Comparison of ENCODE assay signal across 10 mouse cellular contexts in the genomic region with DNA sequence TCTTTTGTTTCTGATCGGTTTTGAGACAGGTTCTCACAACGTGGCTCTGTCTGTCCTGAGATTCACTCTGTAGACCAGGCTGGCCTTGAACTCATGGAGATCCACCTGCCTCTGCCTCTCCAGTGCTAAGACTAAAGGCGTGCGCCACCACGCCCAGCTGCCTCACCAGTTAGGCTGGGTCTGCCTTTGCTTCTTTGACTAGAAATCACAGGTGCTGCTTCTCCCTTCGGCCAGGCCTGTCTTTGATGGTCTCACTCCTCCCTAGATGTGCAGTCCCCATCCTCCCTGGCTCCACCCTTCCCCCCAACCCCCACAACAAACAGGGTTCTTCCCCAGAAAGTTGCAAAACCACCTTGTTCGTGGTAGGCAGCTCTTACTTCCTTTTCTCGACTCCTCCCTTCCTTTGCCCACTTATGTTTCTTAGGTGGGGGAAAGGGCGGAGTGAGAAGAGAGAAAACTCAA. TPM values are rescaled to one million over a fixed set of nuclear protein-coding genes. Genes with fewer than 3 reads are reported as not detected.
A peak's percentile ranks its signal among the peaks of the same experiment; 100 is the strongest.
DNase-seq lines count a peak whose midpoint lies in the region; ATAC-seq and TF ChIP-seq lines count a peak whose summit lies in the region.
"Had no signal": no experiment of that assay in that cellular context is flagged by ENCODE, and none has a peak within 500 bp of the region (broad histone marks: within the 10 kb centered on the region; RNA-seq: fewer than 3 reads in every experiment).

No protein-coding gene starts in this region.

- peaks cover 17 to 45% of the 10 kb centered on the region in 2 experiments for H3K36me3 ChIP-seq in CH12.LX (replicated peaks in 1 of 2; ENCODE audit: control insufficient read depth in 1 of 2, insufficient read depth in 1 of 2, low read length in 1 of 2)
- H3K36me3 ChIP-seq in midbrain, embryonic 14.5 days (ENCODE audit: control insufficient read depth, insufficient read depth, low read length) = no peaks in the 10 kb centered on the region
- H3K36me3 ChIP-seq: embryonic facial prominence, embryonic 15.5 days; midbrain, embryonic 13.5 days had no signal

- peak; percentile 52 for TF ChIP-seq POLR2A in CH12.LX (IDR thresholded peaks at IDR 0.05; ENCODE audit: low read depth, low read length)

- peak; percentile 97 for DNase-seq in CH12.LX (ENCODE audit: extremely low read depth)
- DNase-seq in thymus, postnatal 0 days (ENCODE audit: low spot score) = peak; percentile 67
- no peak for DNase-seq in right cerebral cortex, adult 18-20 months
- DNase-seq in midbrain, embryonic 14.5 days = no peak
- no peak for DNase-seq in heart, postnatal 36 days
- DNase-seq: cerebellum, adult 11 months had no signal

- H3K4me3 ChIP-seq in CH12.LX (replicated peaks in 1 of 3; ENCODE audit: low read depth in 2 of 3, low read length in 2 of 3, poor library complexity in 1 of 3) = peak overlapping the region in 1 of 3 experiments; percentile 5
- H3K4me3 ChIP-seq in midbrain, embryonic 14.5 days (replicated peaks; ENCODE audit: low read depth, low read length) = no peak overlapping the region
- H3K4me3 ChIP-seq: embryonic facial prominence, embryonic 15.5 days; midbrain, embryonic 13.5 days had no signal

- ATAC-seq in hematopoietic stem cell, adult 5-6 weeks (replicated peaks in 1 of 2; ENCODE audit: insufficient read depth in 1 of 2, low FRiP score in 2 of 2, low TSS enrichment in 1 of 2, low read depth in 1 of 2, poor library complexity in 2 of 2, severe bottlenecking in 2 of 2) = peak; percentile 25 to 65; a peak in 2 of 4 replicates
- peak; percentile 49 for ATAC-seq in megakaryocyte progenitor cell, adult 5-6 weeks (replicated peaks; ENCODE audit: poor library complexity)
- ATAC-seq in midbrain, embryonic 14.5 days (ENCODE audit: low FRiP score, low TSS enrichment) = no peak
- ATAC-seq: midbrain, embryonic 13.5 days had no signal

- TF ChIP-seq CTCF in CH12.LX (conservative IDR thresholded peaks at IDR 0.05 in 1 of 2, IDR thresholded peaks at IDR 0.05 in 1 of 2; ENCODE audit: low read depth in 2 of 2, low read length in 2 of 2) = no peak

- H3K27me3 ChIP-seq in CH12.LX (replicated peaks) = no peaks in the 10 kb centered on the region
- H3K27me3 ChIP-seq in midbrain, embryonic 14.5 days (ENCODE audit: control insufficient read depth, insufficient read depth, low read length) = no peaks in the 10 kb centered on the region
- H3K27me3 ChIP-seq: embryonic facial prominence, embryonic 15.5 days; midbrain, embryonic 13.5 days had no signal

- dilution Hi-C loops in CH12.LX (cut with MboI; ENCODE audit: extremely low pct_ligation_motif_present, extremely low pct_unique_long_range_greater_than_20kb, low sequenced_read_pairs) = no loop called here

- in situ Hi-C loops in CH12.LX (cut with MboI; ENCODE audit: low pct_ligation_motif_present, low pct_unique_long_range_greater_than_20kb, low sequenced_read_pairs) = no loop called here

- H3K79me2 ChIP-seq in CH12.LX (replicated peaks; ENCODE audit: control insufficient read depth, extremely low read depth, insufficient read depth, poor library complexity, severe bottlenecking) = peaks cover 49% of the 10 kb centered on the region

- intact Hi-C loops in heart, postnatal 36 days (cut with DNase I) = no loop called here

- WGBS in midbrain, embryonic 14.5 days = 87% methylated on average over 9 of the region's 9 CpGs

- H3K27ac ChIP-seq in CH12.LX (ENCODE audit: insufficient read depth, low read depth) = peak overlapping the region; percentile 74
- H3K27ac ChIP-seq in midbrain, embryonic 14.5 days (replicated peaks; ENCODE audit: low read depth, low read length) = no peak overlapping the region
- H3K27ac ChIP-seq: embryonic facial prominence, embryonic 15.5 days; midbrain, embryonic 13.5 days had no signal

- H3K4me2 ChIP-seq in CH12.LX (ENCODE audit: insufficient read depth, low read depth, poor library complexity, severe bottlenecking) = peak overlapping the region; percentile 64
- H3K4me2 ChIP-seq in midbrain, embryonic 14.5 days (ENCODE audit: low read length) = no peak overlapping the region
- H3K4me2 ChIP-seq: embryonic facial prominence, embryonic 15.5 days; midbrain, embryonic 13.5 days had no signal

- no peaks in the 10 kb centered on the region for H3K9me3 ChIP-seq in CH12.LX (replicated peaks; ENCODE audit: low read length)
- H3K9me3 ChIP-seq in midbrain, embryonic 14.5 days (ENCODE audit: control insufficient read depth, low read length) = no peaks in the 10 kb centered on the region
- H3K9me3 ChIP-seq: embryonic facial prominence, embryonic 15.5 days; midbrain, embryonic 13.5 days had no signal

- TF ChIP-seq RAD21 in CH12.LX (IDR thresholded peaks at IDR 0.05; ENCODE audit: low read depth, low read length) = no peak

- TF ChIP-seq EP300 in CH12.LX (IDR thresholded peaks at IDR 0.05; ENCODE audit: low read length) = peak; percentile 73

- H3K9ac ChIP-seq in CH12.LX (ENCODE audit: insufficient read depth, low read depth) = no peak overlapping the region
- no peak overlapping the region for H3K9ac ChIP-seq in midbrain, embryonic 14.5 days (replicated peaks; ENCODE audit: low read length)
- H3K9ac ChIP-seq: embryonic facial prominence, embryonic 15.5 days; midbrain, embryonic 13.5 days had no signal

- peaks cover 18 to 83% of the 10 kb centered on the region in 2 experiments for H3K4me1 ChIP-seq in CH12.LX (ENCODE audit: control insufficient read depth in 1 of 2, insufficient read depth in 2 of 2)
- H3K4me1 ChIP-seq in midbrain, embryonic 14.5 days (ENCODE audit: control insufficient read depth, insufficient read depth, low read length) = peaks cover 6% of the 10 kb centered on the region; the same call in 1 of the 2 replicates

TF ChIP-seq in CH12.LX, 34 proteins besides CTCF, POLR2A, EP300 and RAD21 (continues in another document):
- TF ChIP-seq RCOR1 (conservative IDR thresholded peaks at IDR 0.05; ENCODE audit: low read depth, low read length) (peak; percentile 79), POLR2AphosphoS2 (IDR thresholded peaks at IDR 0.05; ENCODE audit: low read depth, low read length) (peak; percentile 60), ZMIZ1 (IDR thresholded peaks at IDR 0.05; ENCODE audit: low read depth, low read length) (peak; percentile 12; the same call in 1 of the 2 replicates), ELF1 (IDR thresholded peaks at IDR 0.05; ENCODE audit: low read depth, low read length) (peak; percentile 62), MXI1 (IDR thresholded peaks at IDR 0.05; ENCODE audit: low read depth, low read length) (peak; percentile 75), GABPA (IDR thresholded peaks at IDR 0.05; ENCODE audit: insufficient replicate concordance, low read depth, low read length) (no peak), JUN (IDR thresholded peaks at IDR 0.05; ENCODE audit: insufficient read depth, low read depth, low read length) (no peak), HCFC1 (IDR thresholded peaks at IDR 0.05; ENCODE audit: low read depth, low read length) (peak; percentile 52), TBP (conservative IDR thresholded peaks at IDR 0.05; ENCODE audit: low read depth, low read length) (peak; percentile 97), SMC3 (IDR thresholded peaks at IDR 0.05; ENCODE audit: low read depth, low read length) (peak; percentile 20), KAT2A (IDR thresholded peaks at IDR 0.05; ENCODE audit: insufficient replicate concordance, low read length) (0 out of 2 replicates have a peak, but pooled peaks have one; percentile 37), BHLHE40 (IDR thresholded peaks at IDR 0.05; ENCODE audit: low read depth, low read length) (peak; percentile 67)

RNA-seq across cellular contexts. Expression of a gene that starts 4.5 kb away (rescaled TPM):
- total RNA-seq in CH12.LX (2012; rRNA removed) (60.4 and 64.8 TPM in 2 replicates), CH12.LX (2014; rRNA removed) (49.2 and 51.4 TPM in 2 replicates)
- polyA plus RNA-seq in CH12.LX (2012; ENCODE audit: insufficient read length, low read depth) = 72.8 and 89.9 TPM in 2 replicates
- total RNA-seq in hematopoietic stem cell, adult 5-6 weeks (2017) = 213 and 221 TPM in 2 replicates
- 129 and 133 TPM in 2 replicates for total RNA-seq in megakaryocyte progenitor cell, adult 5-6 weeks (2015)
- total RNA-seq in megakaryocyte progenitor cell, adult 5-6 weeks (2017) = 98.9 and 105 TPM in 2 replicates
- 33.1 and 45.9 TPM in 2 replicates for polyA plus RNA-seq in thymus, postnatal 0 days (2015; fragmentation: Nextera tagmentation; extraction: Ambion mirVana)
- polyA plus RNA-seq in midbrain, embryonic 14.5 days (2014; fragmentation: Nextera tagmentation; extraction: Ambion mirVana) = 0.61 and 1.8 TPM in 2 replicates
- total RNA-seq in heart, postnatal 36 days (2021) = 1 to 10 TPM; 1.6 TPM

RNA-seq across cellular contexts. Expression of a gene that starts 22.9 kb away (rescaled TPM):
- total RNA-seq in CH12.LX (2012; rRNA removed) = 4.8 and 5.1 TPM in 2 replicates
- 1.3 and 1.8 TPM in 2 replicates for total RNA-seq in CH12.LX (2014; rRNA removed)
- polyA plus RNA-seq in CH12.LX (2012; ENCODE audit: insufficient read length, low read depth) = 3.3 TPM in 2 replicates
- 4.8 and 14.2 TPM in 2 replicates for total RNA-seq in hematopoietic stem cell, adult 5-6 weeks (2017)
- 12.2 and 28.8 TPM in 2 replicates for total RNA-seq in megakaryocyte progenitor cell, adult 5-6 weeks (2015)
- 5.2 and 10.8 TPM in 2 replicates for total RNA-seq in megakaryocyte progenitor cell, adult 5-6 weeks (2017)
- polyA plus RNA-seq in thymus, postnatal 0 days (2015; fragmentation: Nextera tagmentation; extraction: Ambion mirVana) = 6.2 and 13.1 TPM in 2 replicates
- polyA plus RNA-seq in midbrain, embryonic 14.5 days (2014; fragmentation: Nextera tagmentation; extraction: Ambion mirVana) = 0.74 TPM in 1 of 2 replicates, not detected in the other
- total RNA-seq in heart, postnatal 36 days (2021) = under 1 TPM in 1 of 2 experiments, not detected in 1; 0.98 TPM

RNA-seq across cellular contexts. Expression of a gene that starts 28.1 kb away (rescaled TPM):
- 4.9 and 7.0 TPM in 2 replicates for total RNA-seq in CH12.LX (2012; rRNA removed)
- 0.55 and 1.3 TPM in 2 replicates for total RNA-seq in CH12.LX (2014; rRNA removed)
- 3.2 and 4.8 TPM in 2 replicates for polyA plus RNA-seq in CH12.LX (2012; ENCODE audit: insufficient read length, low read depth)
- 1.6 and 4.0 TPM in 2 replicates for total RNA-seq in hematopoietic stem cell, adult 5-6 weeks (2017)
- total RNA-seq in megakaryocyte progenitor cell, adult 5-6 weeks (2015) = 0.64 and 1.1 TPM in 2 replicates
- 0.71 TPM in 1 of 2 replicates, not detected in the other for total RNA-seq in megakaryocyte progenitor cell, adult 5-6 weeks (2017)
- polyA plus RNA-seq in thymus, postnatal 0 days (2015; fragmentation: Nextera tagmentation; extraction: Ambion mirVana) = 4.8 TPM in 2 replicates
- 0.78 and 3.6 TPM in 2 replicates for polyA plus RNA-seq in midbrain, embryonic 14.5 days (2014; fragmentation: Nextera tagmentation; extraction: Ambion mirVana)
- 10 to 100 TPM; 13.7 to 15.8 TPM for total RNA-seq in heart, postnatal 36 days (2021)

RNA-seq across cellular contexts. Expression of a gene that starts 49.7 kb away (rescaled TPM):
- total RNA-seq in CH12.LX (2012; rRNA removed) = 56.0 and 63.8 TPM in 2 replicates
- 139 and 159 TPM in 2 replicates for total RNA-seq in CH12.LX (2014; rRNA removed)
- 160 and 213 TPM in 2 replicates for polyA plus RNA-seq in CH12.LX (2012; ENCODE audit: insufficient read length, low read depth)
- 164 and 199 TPM in 2 replicates for total RNA-seq in hematopoietic stem cell, adult 5-6 weeks (2017)
- total RNA-seq in megakaryocyte progenitor cell, adult 5-6 weeks (2015) = 334 and 357 TPM in 2 replicates
- 136 and 150 TPM in 2 replicates for total RNA-seq in megakaryocyte progenitor cell, adult 5-6 weeks (2017)
- polyA plus RNA-seq in thymus, postnatal 0 days (2015; fragmentation: Nextera tagmentation; extraction: Ambion mirVana) = 266 and 303 TPM in 2 replicates
- polyA plus RNA-seq in midbrain, embryonic 14.5 days (2014; fragmentation: Nextera tagmentation; extraction: Ambion mirVana) = 139 and 171 TPM in 2 replicates
- 100 to 1,000 TPM; 161 to 177 TPM for total RNA-seq in heart, postnatal 36 days (2021)

Comparison
In these comparisons a context has a peak if more than half of its experiments do, and no peak if none do; other contexts are left out.
1. DNase-seq: peak in CH12.LX (single experiment) and thymus, postnatal 0 days (single experiment); none in right cerebral cortex, adult 18-20 months (single experiment), midbrain, embryonic 14.5 days (single experiment) and heart, postnatal 36 days (0 of 2).
2. RNA of a gene that starts 4.5 kb away (total RNA-seq): 213 to 221 TPM in hematopoietic stem cell, adult 5-6 weeks, 98.9 to 133 TPM in megakaryocyte progenitor cell, adult 5-6 weeks and 49.2 to 64.8 TPM in CH12.LX; 1.6 TPM in heart, postnatal 36 days; every median in the first group is over 10 times any median in the second.